Mouse (Mus musculus) hindbrain, embryonic 11.5 days (tissue): ENCODE data around the gene Dnajc3. TPM values are rescaled to one million over a fixed set of nuclear protein-coding genes. Genes with fewer than 3 reads are reported as not detected.

Source experiments
- ATAC-seq: fragments of 200-750 bp; cut with Nextera tagmentation; 2 replicates; pipeline ENCODE4 v1.8.0; 2017; ENCODE audit warnings: mild to moderate bottlenecking, moderate TSS enrichment, moderate library complexity; ENCODE audit not compliant: low FRiP score
- DNase-seq: peaks from one replicate; pipeline ENCODE4 v3.0.0-alpha.2; 2015; ENCODE audit warnings: low spot score
- H3K27ac ChIP-seq: fragments of 300-500 bp; sonication (generic); 2 replicates; pipeline ENCODE4 v1.5.1; 2014; ENCODE audit warnings: mild to moderate bottlenecking, low read depth, low read length
- H3K27me3 ChIP-seq: fragments of 300-500 bp; sonication (generic); 2 replicates; pipeline ENCODE4 v1.6.1; 2014; ENCODE audit warnings: mild to moderate bottlenecking, low read length, moderate library complexity, mixed read lengths; ENCODE audit not compliant: control insufficient read depth, insufficient read depth
- H3K36me3 ChIP-seq: fragments of 300-500 bp; sonication (generic); 2 replicates; pipeline ENCODE4 v1.6.1; 2014; ENCODE audit warnings: mild to moderate bottlenecking, low read length, moderate library complexity, mixed read lengths; ENCODE audit not compliant: control insufficient read depth, insufficient read depth
- H3K4me1 ChIP-seq: fragments of 300-500 bp; sonication (generic); replicated peaks from 2 replicates; pipeline ENCODE4 v1.6.1; 2014; ENCODE audit warnings: low read length, mixed read lengths; ENCODE audit not compliant: control insufficient read depth, insufficient read depth
- H3K4me2 ChIP-seq: fragments of 300-500 bp; sonication (generic); replicated peaks from 2 replicates; pipeline ENCODE4 v1.6.1; 2014; ENCODE audit warnings: mild to moderate bottlenecking, low read depth, low read length
- H3K4me3 ChIP-seq: fragments of 300-500 bp; sonication (generic); 2 replicates; pipeline ENCODE4 v1.5.1; 2014; ENCODE audit warnings: low read depth, low read length
- H3K9ac ChIP-seq: fragments of 300-500 bp; sonication (generic); 2 replicates; pipeline ENCODE4 v1.6.1; 2014; ENCODE audit warnings: low read depth, low read length
- H3K9me3 ChIP-seq: fragments of 300-500 bp; sonication (generic); 2 replicates; pipeline ENCODE4 v1.6.1; 2016; ENCODE audit warnings: low read length; ENCODE audit not compliant: control insufficient read depth
- WGBS: fragments of 180-500 bp; shearing (Covaris S2); extraction: QIAGEN DNeasy Blood & Tissue Kit; methylation state at CpG from one replicate; pipeline ENCODE4 v1.1.7; 2014; 5-methylcytosine and 5-hydroxymethylcytosine counted together
- polyA plus RNA-seq: library from polyadenylated mRNA; unstranded; fragments of >200 nt; fragmentation: Nextera tagmentation; extraction: Ambion mirVana; gene quantifications from 2 replicates; pipeline ENCODE4 v1.2.1, GENCODE M21; 2014

Dnajc3 gene
- polyA plus RNA-seq, 1 experiment from 2014 or later = 34.4 TPM

DNA sequence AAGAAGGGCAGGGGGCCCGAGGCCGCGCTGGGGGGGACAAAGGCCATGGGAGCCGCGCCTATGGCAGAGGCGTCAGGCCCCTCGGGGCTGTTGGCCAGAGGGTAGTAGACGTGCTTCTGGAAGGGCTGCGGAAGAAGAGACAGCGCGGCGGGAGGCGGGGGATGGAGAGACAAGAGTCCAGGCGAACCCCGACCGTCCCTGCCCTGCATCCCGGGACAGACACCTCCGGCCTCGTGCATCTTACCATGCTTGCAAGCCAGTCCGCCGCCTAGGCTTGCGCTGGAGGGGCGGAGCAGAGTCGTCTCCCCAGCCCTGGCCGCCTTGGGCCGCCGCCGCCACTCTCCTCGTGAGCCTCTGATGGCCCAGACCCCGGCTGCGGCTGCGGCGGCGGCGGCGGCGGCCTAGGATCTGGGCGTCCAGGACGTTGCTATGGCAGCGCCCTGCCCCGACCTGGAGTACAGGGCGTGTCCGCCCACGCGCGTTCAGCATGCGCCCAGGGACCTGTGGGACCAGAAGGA, 15.1 kb upstream of the Dnajc3 start:
- peaks cover 7% of the 10 kb centered on the region; the same call in 1 of the 2 replicates for H3K4me1 ChIP-seq
- H3K9me3 ChIP-seq = no peaks in the 10 kb centered on the region
- H3K36me3 ChIP-seq = no peaks in the 10 kb centered on the region
- under 1% methylated on average over 45 of the region's 47 CpGs for WGBS
- ATAC-seq (peak; percentile 49), DNase-seq (peak; percentile 74)
- H3K4me2 ChIP-seq = peak overlapping the region; percentile 88
- peak overlapping the region; percentile 38 for H3K4me3 ChIP-seq
- H3K27ac ChIP-seq = no peak overlapping the region
- H3K27me3 ChIP-seq = 0 out of 2 replicates have a peak, but pooled peaks cover 3% of the 10 kb centered on the region
- peak overlapping the region; percentile 51 for H3K9ac ChIP-seq

DNA sequence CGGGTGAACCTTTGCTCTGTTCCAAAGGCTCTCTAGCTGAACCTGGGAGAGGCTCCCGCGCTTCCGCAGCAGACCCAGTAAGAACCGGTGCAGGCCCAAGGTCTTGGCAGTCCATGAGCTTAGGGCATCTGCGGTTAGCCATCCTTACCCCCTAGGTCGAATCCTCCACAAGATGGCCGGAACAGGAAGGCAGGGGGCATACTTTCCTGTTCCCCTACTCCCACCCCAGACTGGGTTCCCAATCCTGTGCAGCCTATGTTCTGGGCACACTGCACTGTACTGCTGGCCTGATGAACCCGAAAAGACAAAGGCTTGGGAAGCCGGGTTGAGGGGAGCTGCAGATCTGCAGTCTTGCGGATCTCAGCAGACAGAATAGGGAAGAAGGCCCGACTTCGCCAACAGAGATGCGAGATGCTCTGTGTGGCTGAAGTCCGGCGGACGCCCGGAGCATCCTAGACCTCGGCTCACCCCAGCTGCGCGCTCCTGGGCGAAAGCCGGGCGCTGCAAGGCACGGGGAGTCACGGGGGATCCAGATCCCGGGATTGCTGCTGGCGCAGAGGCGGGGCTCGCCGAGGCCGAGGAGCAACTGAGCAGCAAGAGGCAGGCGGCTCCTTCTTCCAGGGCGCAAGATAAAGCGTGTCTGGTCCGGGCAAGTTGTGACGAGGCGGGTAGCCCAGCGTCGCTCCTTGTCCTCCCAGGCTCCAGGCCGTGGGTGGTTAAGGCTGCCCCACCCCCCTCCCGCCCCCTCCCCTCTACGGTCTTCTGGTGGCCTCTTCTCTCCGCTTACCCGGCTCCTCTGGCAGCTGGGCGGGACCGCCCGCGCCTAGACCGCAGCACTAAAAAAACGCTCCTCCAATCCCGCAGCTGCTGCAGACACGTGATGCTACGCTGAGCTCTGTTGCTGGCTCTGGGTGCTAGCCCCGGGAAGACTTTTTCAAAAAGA, 12.8 kb upstream of the Dnajc3 start, which contains the start of gene Dzip1:
TSS of gene Dzip1 (minus strand) at position 788 of the 943 bp plus-strand sequence.
- H3K27ac ChIP-seq = peak within 1 kb of the TSS; percentile 91
- H3K36me3 ChIP-seq = no peaks in the 10 kb centered on the region
- DNase-seq (peak; percentile 80), ATAC-seq (peak; percentile 93)
- no peaks in the 10 kb centered on the region for H3K9me3 ChIP-seq
- H3K27me3 ChIP-seq = 0 out of 2 replicates have a peak, but pooled peaks cover 3% of the 10 kb centered on the region
- peak within 1 kb of the TSS; percentile 84 for H3K4me2 ChIP-seq
- peak within 1 kb of the TSS; percentile 87 for H3K9ac ChIP-seq
- 1% methylated on average over 55 of the region's 55 CpGs for WGBS
- peaks cover 7% of the 10 kb centered on the region; the same call in 1 of the 2 replicates for H3K4me1 ChIP-seq
- peak within 1 kb of the TSS; percentile 60 for H3K4me3 ChIP-seq

DNA sequence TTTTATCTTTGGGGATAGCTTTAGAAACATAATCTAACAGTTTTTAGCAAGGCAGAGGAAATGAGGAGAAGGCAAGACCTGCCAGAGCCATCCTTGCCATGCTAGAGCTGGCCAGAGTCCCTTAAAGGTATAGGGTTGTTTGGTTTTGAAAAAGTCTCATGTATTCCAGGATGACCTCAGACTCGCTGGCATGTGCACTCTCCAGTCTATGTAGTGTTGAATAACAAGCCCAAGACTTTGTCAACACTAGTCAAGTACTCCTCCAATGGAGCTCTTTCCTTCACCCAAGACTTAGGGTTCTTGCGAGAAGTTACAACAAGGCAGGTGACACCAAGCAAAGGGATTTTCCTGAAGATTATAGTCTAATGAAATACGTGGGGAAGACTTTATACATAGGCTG, 9.2 kb upstream of the Dnajc3 start:
- Histone ChIP-seq H3K36me3 (no peaks in the 10 kb centered on the region), H3K4me2 (no peak overlapping the region), H3K9ac (no peak overlapping the region), H3K9me3 (no peaks in the 10 kb centered on the region), H3K4me3 (no peak overlapping the region), H3K27me3 (no peaks in the 10 kb centered on the region), H3K4me1 (no peaks in the 10 kb centered on the region), H3K27ac (no peak overlapping the region)
- 87% methylated on average over 3 of the region's 3 CpGs for WGBS
- DNase-seq (no peak), ATAC-seq (no peak)

DNA sequence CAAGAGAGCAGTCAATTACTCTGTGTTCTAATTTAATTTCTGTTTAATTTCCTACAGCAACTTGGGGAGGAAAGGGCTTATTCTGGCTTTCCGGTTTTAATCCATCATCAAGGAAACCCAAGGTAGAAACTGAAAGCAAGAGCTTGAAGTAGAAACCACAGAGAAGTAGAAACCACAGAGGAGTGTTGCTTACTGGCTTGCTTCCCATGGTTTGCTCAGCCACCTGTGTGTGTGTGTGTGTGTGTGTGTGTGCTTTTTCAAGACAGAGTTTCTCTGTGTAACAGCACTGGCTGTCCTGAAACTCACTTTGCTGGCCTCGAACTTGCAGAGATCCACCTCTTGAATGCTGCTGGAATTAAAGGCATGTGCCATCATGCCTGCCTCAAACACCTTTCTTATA, 8.0 kb upstream of the Dnajc3 start:
- 88% methylated on average over 2 of the region's 2 CpGs for WGBS
- DNase-seq = no peak

DNA sequence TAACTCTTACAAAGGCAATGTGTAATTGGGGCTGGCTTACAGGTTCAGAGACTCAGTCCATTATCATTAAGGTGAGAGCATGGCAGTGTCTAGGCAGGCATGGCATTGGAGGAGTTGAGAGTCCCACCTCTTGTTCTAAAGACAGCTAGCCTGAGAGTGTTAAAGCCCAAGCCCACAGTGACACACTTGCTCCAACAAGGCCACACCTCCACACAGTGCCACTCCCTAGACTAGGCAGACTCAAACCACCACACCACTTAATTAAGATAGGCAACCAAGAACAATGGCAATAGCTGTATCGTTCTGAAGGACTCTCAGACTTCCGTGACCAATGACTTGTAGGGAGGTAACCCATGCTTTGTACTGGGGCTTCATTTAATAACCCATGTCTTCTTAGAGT, 7.0 kb upstream of the Dnajc3 start:
- Histone ChIP-seq H3K27ac (no peak overlapping the region), H3K9ac (no peak overlapping the region), H3K4me3 (no peak overlapping the region), H3K36me3 (no peaks in the 10 kb centered on the region), H3K27me3 (no peaks in the 10 kb centered on the region), H3K4me2 (no peak overlapping the region), H3K9me3 (no peaks in the 10 kb centered on the region), H3K4me1 (no peaks in the 10 kb centered on the region)
- WGBS = 70% methylated on average over 2 of the region's 2 CpGs
- DNase-seq (no peak), ATAC-seq (no peak)

More for the DNA sequence above, 8.0 kb upstream of the Dnajc3 start:
- no peaks in the 10 kb centered on the region for H3K27me3 ChIP-seq
- H3K27ac ChIP-seq = no peak overlapping the region
- no peaks in the 10 kb centered on the region for H3K36me3 ChIP-seq
- H3K9ac ChIP-seq = no peak overlapping the region
- no peaks in the 10 kb centered on the region for H3K9me3 ChIP-seq
- H3K4me2 ChIP-seq = no peak overlapping the region
- no peak for ATAC-seq
- no peaks in the 10 kb centered on the region for H3K4me1 ChIP-seq
- H3K4me3 ChIP-seq = no peak overlapping the region

DNA sequence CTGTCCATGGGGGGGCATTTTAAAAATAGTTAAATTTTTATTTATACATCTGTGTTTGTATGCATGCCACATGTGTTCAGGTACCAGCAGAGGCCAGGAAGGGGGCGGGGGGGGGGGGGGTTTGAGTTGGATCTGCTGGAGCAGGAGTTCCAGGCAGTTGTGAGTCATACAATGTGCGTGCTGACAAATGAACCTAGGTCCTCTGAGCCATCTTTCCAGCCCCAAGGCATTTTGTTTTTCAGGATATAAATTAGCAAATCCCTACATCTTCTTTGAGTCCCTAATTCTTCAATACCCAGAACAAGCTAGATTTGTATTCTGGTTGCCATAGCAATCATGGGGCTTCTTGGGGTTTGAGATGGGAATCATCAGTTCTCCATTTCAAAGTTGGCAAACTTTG, 6.6 kb upstream of the Dnajc3 start:
- DNase-seq (no peak), ATAC-seq (no peak)
- Histone ChIP-seq H3K36me3 (no peaks in the 10 kb centered on the region), H3K9ac (no peak overlapping the region), H3K27me3 (no peaks in the 10 kb centered on the region), H3K27ac (no peak overlapping the region), H3K4me3 (no peak overlapping the region), H3K9me3 (no peaks in the 10 kb centered on the region), H3K4me1 (no peaks in the 10 kb centered on the region), H3K4me2 (no peak overlapping the region)
- 68% methylated on average over 2 of the region's 2 CpGs for WGBS

DNA sequence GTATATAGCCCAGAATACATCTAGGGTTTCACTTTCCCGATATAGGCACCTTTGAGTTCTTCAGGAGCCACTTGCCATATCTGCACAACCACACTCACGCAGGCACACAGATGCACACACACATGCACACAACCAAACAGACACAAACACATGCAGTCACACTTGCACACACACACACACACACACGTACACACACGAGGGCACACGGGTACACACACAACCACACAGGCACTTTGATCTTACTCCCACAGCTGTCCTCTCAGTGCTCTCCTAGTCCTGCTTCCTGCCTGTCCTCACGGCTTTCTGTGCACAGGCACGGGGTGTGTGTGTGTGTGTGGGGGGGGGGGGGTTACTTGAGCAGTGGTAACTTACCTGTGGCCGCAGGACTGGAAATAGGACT, 4.8 kb upstream of the Dnajc3 start:
- 78% methylated on average over 8 of the region's 8 CpGs for WGBS
- Histone ChIP-seq H3K9me3 (no peaks in the 10 kb centered on the region), H3K4me1 (no peaks in the 10 kb centered on the region), H3K27me3 (no peaks in the 10 kb centered on the region), H3K4me3 (no peak overlapping the region), H3K27ac (no peak overlapping the region), H3K4me2 (no peak overlapping the region), H3K9ac (no peak overlapping the region), H3K36me3 (no peaks in the 10 kb centered on the region)
- DNase-seq = no peak
- no peak for ATAC-seq

DNA sequence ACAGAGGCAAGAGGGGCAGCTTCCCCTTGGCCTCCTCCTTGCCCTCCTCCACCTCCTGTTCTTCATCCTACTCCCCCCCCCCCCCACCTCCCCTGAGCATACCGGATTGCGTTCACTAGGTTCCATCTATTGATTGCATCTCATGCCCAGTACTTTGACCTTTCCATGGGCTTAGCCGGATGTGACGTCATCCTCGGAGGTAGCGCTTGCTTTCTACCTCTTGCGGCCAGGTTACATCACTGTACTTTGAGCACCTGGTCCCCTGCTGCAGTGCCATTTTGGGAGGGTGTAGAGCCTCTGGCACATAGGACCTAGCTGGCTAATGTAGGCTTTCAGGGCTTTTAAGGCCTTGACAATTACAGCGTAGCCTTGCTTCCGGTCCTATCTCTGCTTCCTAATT, 3.1 kb upstream of the Dnajc3 start:
- Histone ChIP-seq H3K9ac (no peak overlapping the region), H3K36me3 (no peaks in the 10 kb centered on the region), H3K27me3 (no peaks in the 10 kb centered on the region), H3K27ac (no peak overlapping the region), H3K4me2 (no peak overlapping the region), H3K4me3 (no peak overlapping the region), H3K4me1 (no peaks in the 10 kb centered on the region), H3K9me3 (no peaks in the 10 kb centered on the region)
- ATAC-seq (no peak), DNase-seq (no peak)
- WGBS = 94% methylated on average over 9 of the region's 9 CpGs

DNA sequence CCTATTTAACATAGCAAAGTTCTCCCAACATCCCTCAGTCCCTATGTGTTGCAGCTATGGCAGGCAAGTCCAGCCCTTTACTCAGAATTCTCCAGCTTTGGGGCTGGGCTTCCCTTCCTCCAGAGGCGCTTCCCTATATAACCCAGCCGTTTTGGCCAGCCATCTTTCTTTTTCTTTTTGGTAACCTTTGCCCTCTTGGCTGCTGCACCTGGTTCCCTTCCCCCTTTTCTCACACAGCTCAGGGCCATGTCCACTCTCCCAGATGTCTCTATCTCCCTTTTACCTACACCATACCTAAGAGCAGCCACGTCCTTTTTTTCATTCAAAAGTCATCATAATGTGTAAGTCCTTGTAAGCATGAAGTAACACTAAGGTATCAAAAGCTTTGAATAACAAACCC, 1.5 kb upstream of the Dnajc3 start:
- H3K4me1 ChIP-seq = no peaks in the 10 kb centered on the region
- no peaks in the 10 kb centered on the region for H3K27me3 ChIP-seq
- H3K27ac ChIP-seq = no peak overlapping the region
- no peaks in the 10 kb centered on the region for H3K36me3 ChIP-seq
- H3K9ac ChIP-seq = no peak overlapping the region
- 57% methylated on average over 3 of the region's 3 CpGs for whole genome bisulfite sequencing
- ATAC-seq (no peak), DNase-seq (no peak)
- H3K4me3 ChIP-seq = no peak overlapping the region
- no peaks in the 10 kb centered on the region for H3K9me3 ChIP-seq
- H3K4me2 ChIP-seq = no peak overlapping the region
